Mouse (Mus musculus) ES-Bruce4 (cell line): Measurements from ENCODE around the gene Hoxc12.

Experiments used
- CTCF ChIP-seq: IDR thresholded peaks from one replicate; pipeline ENCODE4 v1.8.1; 2011; ENCODE audit warnings: low read depth, low read length
- EP300 ChIP-seq: IDR thresholded peaks from 2 replicates; pipeline ENCODE4 v1.6.1; 2011; ENCODE audit warnings: low read depth, low read length; ENCODE audit not compliant: insufficient read depth

GRCm38 (mm10) chr15:102945185-102946077 lies 8.9 kb downstream of the Hoxc12 start:
- TF ChIP-seq EP300 (no peak), CTCF (no peak)
